Mouse (Mus musculus) frontal cortex, postnatal 25 days (tissue): Measurements from ENCODE around the gene Eml6.
A peak's percentile ranks its signal among the peaks of the same experiment; 100 is the strongest.
"Not testable (repeated sequence)": the region's sequence is repeated elsewhere in the genome, so short reads cannot be mapped to it uniquely, and the experiment has no call there.

Source experiments
- DNase-seq, 2 experiments: peaks; one replicate each; pipeline ENCODE4 v3.0.0; 2022; ENCODE audit warnings: low spot score in 2 of 2

Gene Eml6

GRCm38 (mm10) chr11:29840606-29841227, 185.1 kb downstream of the Eml6 start:
- no peak for DNase-seq

GRCm38 (mm10) chr11:29839781-29840180, 186.1 kb downstream of the Eml6 start:
- DNase-seq = no peak

GRCm38 (mm10) chr11:29837066-29837465, 188.8 kb downstream of the Eml6 start:
- no peak for DNase-seq

- DNase-seq = no peak
Observed at GRCm38 (mm10) chr11:29827729-29828128, 198.1 kb downstream of the Eml6 start.

- DNase-seq = no peak
Observed at GRCm38 (mm10) chr11:29826001-29826400, 199.8 kb downstream of the Eml6 start.

- not testable (repeated sequence) for DNase-seq
Observed at GRCm38 (mm10) chr11:29825271-29825718, 200.5 kb downstream of the Eml6 start, which contains the start of gene 4931440F15Rik. TSS of gene 4931440F15Rik (minus strand) at chr11:29825668.

- not testable (repeated sequence) for DNase-seq
Observed at GRCm38 (mm10) chr11:29824474-29825270, 201.2 kb downstream of the Eml6 start.

GRCm38 (mm10) chr11:29823141-29823540, 202.7 kb downstream of the Eml6 start:
- no peak for DNase-seq

- DNase-seq = no peak
Observed at GRCm38 (mm10) chr11:29815670-29816069, 210.2 kb downstream of the Eml6 start.

GRCm38 (mm10) chr11:29815261-29815660, 210.6 kb downstream of the Eml6 start:
- no peak for DNase-seq

GRCm38 (mm10) chr11:29813267-29813666, 212.6 kb downstream of the Eml6 start:
- DNase-seq = no peak

GRCm38 (mm10) chr11:29812475-29812874, 213.4 kb downstream of the Eml6 start:
- no peak for DNase-seq

GRCm38 (mm10) chr11:29810324-29810723, 215.5 kb downstream of the Eml6 start:
- no peak for DNase-seq

GRCm38 (mm10) chr11:29808981-29809589, 216.7 kb downstream of the Eml6 start:
- DNase-seq = no peak

- DNase-seq = no peak
Observed at GRCm38 (mm10) chr11:29808173-29808980, 217.5 kb downstream of the Eml6 start.

GRCm38 (mm10) chr11:29807325-29807724, 218.5 kb downstream of the Eml6 start:
- DNase-seq = no peak

- DNase-seq = no peak
Observed at GRCm38 (mm10) chr11:29801432-29802427, 224.1 kb downstream of the Eml6 start.

- DNase-seq = no peak
Observed at GRCm38 (mm10) chr11:29799839-29800238, 226.0 kb downstream of the Eml6 start.

- peak in 1 of 2 experiments; percentile 30 for DNase-seq
Observed at GRCm38 (mm10) chr11:29795106-29795505, 230.7 kb downstream of the Eml6 start.

- DNase-seq = no peak
Observed at GRCm38 (mm10) chr11:29794475-29794874, 231.4 kb downstream of the Eml6 start.
